Mouse (Mus musculus) hindbrain, postnatal 0 days (tissue): Measurements from ENCODE around the gene Pgam1. TPM values are rescaled to one million over a fixed set of nuclear protein-coding genes. Genes with fewer than 3 reads are reported as not detected.

Source experiments
- ATAC-seq: fragments of 200-750 bp; cut with Nextera tagmentation; 2 replicates; pipeline ENCODE4 v1.8.0; 2017; ENCODE audit warnings: mild to moderate bottlenecking, moderate TSS enrichment, moderate library complexity
- DNase-seq: peaks from one replicate; pipeline ENCODE4 v3.0.0-alpha.2; 2015; ENCODE audit warnings: low spot score
- H3K27ac ChIP-seq: fragments of 300-500 bp; sonication (generic); 2 replicates; pipeline ENCODE4 v1.5.1; 2014; ENCODE audit warnings: mild to moderate bottlenecking
- H3K27me3 ChIP-seq: fragments of 300-500 bp; sonication (generic); 2 replicates; pipeline ENCODE4 v1.6.1; 2014; ENCODE audit warnings: low read length, mixed read lengths; ENCODE audit not compliant: insufficient read depth
- H3K36me3 ChIP-seq: fragments of 300-500 bp; sonication (generic); 2 replicates; pipeline ENCODE4 v1.6.1; 2014; ENCODE audit warnings: low read length, mixed read lengths; ENCODE audit not compliant: insufficient read depth
- H3K4me1 ChIP-seq: fragments of 300-500 bp; sonication (generic); 2 replicates; pipeline ENCODE4 v1.6.1; 2014; ENCODE audit warnings: antibody characterized with exemption, low read length, mixed read lengths; ENCODE audit not compliant: insufficient read depth
- H3K4me2 ChIP-seq: fragments of 300-500 bp; sonication (generic); 2 replicates; pipeline ENCODE4 v1.6.1; 2014; ENCODE audit warnings: low read depth, mild to moderate bottlenecking, low read length, moderate library complexity, mixed read lengths
- H3K4me3 ChIP-seq: fragments of 300-500 bp; sonication (generic); 2 replicates; pipeline ENCODE4 v1.5.1; 2014; ENCODE audit warnings: low read length
- H3K9ac ChIP-seq: fragments of 300-500 bp; sonication (generic); replicated peaks from 2 replicates; pipeline ENCODE4 v1.6.1; 2014; ENCODE audit warnings: mild to moderate bottlenecking, low read length, moderate library complexity, mixed read lengths
- H3K9me3 ChIP-seq: fragments of 300-500 bp; sonication (generic); 2 replicates; pipeline ENCODE4 v1.6.1; 2016; ENCODE audit warnings: low read length, mixed read lengths
- CTCF ChIP-seq: IDR thresholded peaks from 2 replicates; pipeline ENCODE4 v1.5.1; 2016; ENCODE audit warnings: antibody characterized with exemption, control low read depth, low read depth
- WGBS: fragments of 180-500 bp; shearing (Covaris S2); extraction: QIAGEN DNeasy Blood & Tissue Kit; methylation state at CpG from one replicate; pipeline ENCODE4 v1.1.7; 2014; 5-methylcytosine and 5-hydroxymethylcytosine counted together
- polyA plus RNA-seq: library from polyadenylated mRNA; unstranded; fragments of >200 nt; fragmentation: Nextera tagmentation; extraction: Ambion mirVana; gene quantifications from 2 replicates; pipeline ENCODE4 v1.2.1, GENCODE M21; 2015
- total RNA-seq: library from RNA; depleted of rRNA; stranded (reverse); fragments of >200 nt; gene quantifications from 2 replicates; pipeline ENCODE4 v1.2.3, GENCODE M21; 2014

Pgam1 gene
- total and polyA plus RNA-seq, 2 experiments from 2014 or later = 539 to 629 TPM

DNA sequence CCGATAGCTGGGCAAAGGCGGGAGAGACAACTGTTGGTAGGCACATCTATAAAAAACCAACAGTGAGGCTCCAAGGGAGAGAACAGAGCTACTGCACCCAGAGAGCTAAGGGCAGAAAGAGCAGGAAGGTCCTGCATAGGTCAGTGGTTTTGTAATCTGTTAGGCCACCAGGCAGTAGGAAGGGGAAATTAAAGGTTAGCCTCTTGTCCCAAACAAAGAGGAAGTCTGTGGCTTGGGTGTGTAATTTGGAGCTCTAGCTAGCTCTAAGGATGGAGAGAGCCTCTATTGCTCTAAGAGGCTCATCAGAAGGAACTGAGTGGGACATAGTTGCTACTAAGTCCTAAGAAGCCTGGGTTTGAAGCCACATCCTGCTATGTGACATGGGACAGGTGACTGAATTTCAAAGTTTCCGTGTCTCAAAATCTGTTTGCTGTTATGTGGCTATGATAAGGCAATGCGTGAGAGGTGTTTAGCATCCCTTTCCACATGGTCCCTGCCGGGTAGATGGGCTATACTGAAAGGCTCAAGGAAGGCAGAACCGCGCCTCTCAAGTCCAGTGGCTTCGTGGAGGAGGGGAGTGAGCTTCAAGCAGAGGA, 11.1 kb upstream of the Pgam1 start:
- Histone ChIP-seq H3K4me3 (no peak overlapping the region), H3K4me2 (no peak overlapping the region), H3K4me1 (no peaks in the 10 kb centered on the region), H3K36me3 (no peaks in the 10 kb centered on the region), H3K27ac (no peak overlapping the region), H3K27me3 (no peaks in the 10 kb centered on the region), H3K9me3 (no peaks in the 10 kb centered on the region), H3K9ac (no peak overlapping the region)
- WGBS = 82% methylated on average over 8 of the region's 8 CpGs
- DNase-seq = no peak
- no peak for ATAC-seq
- no peak for TF ChIP-seq CTCF

DNA sequence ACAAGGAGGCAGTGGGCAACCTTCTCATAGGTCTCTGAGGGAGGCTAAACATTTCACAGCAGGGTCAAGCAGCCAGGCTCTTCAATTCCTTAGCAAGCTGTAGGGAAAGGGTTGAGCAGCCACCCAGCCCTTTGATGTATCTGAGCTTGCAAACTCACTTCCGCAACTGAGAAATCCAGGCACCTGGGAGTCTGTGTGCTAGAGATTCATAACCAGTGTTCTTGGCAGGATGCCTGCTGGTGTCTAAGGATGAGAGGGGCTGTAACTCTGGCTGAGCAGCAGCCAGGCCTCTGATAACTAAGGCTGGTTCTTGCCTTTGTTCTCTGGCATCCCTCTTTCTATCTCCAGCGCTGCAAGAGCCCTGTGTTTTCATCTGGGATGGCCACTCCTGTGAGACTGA, 10.0 kb upstream of the Pgam1 start:
- Histone ChIP-seq H3K4me3 (no peak overlapping the region), H3K4me2 (no peak overlapping the region), H3K27ac (no peak overlapping the region), H3K4me1 (no peaks in the 10 kb centered on the region), H3K36me3 (no peaks in the 10 kb centered on the region), H3K9ac (no peak overlapping the region), H3K27me3 (no peaks in the 10 kb centered on the region), H3K9me3 (no peaks in the 10 kb centered on the region)
- DNase-seq (no peak), ATAC-seq (no peak)
- TF ChIP-seq CTCF = no peak
- WGBS = 57% methylated on average over 2 of the region's 2 CpGs

DNA sequence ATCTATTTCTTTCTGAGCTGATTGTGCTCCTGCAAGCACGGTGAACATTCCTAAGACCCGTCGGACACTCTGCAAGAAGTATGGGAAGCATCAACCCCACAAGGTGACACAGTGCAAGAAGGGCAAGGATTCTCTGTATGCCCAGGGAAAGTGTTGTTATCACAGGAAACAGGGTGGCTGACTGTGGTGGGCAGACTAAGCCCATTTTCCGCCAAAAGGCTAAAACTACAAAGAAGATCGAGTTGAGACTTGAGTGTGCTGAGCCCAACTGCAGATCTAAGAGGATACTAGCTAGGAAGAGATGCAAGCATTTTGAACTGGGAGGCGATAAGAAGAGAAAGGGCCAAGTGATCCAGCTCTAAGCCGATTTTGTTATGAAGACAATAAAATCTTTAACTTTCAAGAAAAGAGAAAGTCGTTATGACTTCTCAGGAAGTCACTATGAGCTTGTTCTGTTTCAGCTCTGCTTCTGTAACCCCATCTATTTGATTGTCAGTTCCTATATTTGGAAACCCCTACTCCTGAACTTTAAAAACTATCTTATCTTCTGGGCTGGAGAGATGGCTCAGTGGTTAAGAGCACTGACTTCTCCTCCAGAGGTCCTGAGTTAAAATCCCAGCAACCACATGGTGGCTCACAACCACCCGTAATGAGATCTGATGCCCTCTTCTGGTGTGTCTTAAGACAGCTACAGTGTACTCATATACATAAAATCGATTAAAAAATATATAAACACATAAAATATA, 8.7 kb upstream of the Pgam1 start:
- Histone ChIP-seq H3K9ac (no peak overlapping the region), H3K27ac (no peak overlapping the region), H3K4me2 (no peak overlapping the region), H3K27me3 (no peaks in the 10 kb centered on the region), H3K4me1 (no peaks in the 10 kb centered on the region), H3K9me3 (no peaks in the 10 kb centered on the region), H3K4me3 (no peak overlapping the region), H3K36me3 (no peaks in the 10 kb centered on the region)
- DNase-seq (no peak), ATAC-seq (no peak)
- no peak for TF ChIP-seq CTCF
- WGBS = 90% methylated on average over 10 of the region's 10 CpGs

DNA sequence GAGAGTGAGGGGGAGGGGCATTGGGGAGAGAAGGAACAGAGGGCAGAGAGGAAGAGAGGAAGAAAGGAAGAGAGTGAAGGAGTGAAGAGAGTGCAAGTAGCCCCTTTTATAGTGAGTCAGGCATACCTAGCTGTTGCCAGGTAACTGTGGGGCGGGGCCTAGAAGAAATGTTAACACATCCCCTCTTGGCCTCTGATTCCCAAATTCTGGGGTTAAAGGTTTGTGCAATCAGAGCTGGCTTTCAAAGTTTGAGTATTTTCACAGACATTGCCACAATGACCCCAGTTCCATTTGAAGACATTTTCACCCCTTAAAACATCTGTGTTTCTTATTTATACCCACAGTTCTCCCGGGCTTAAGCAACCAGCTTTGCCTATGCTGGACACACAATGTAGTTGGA, 6.5 kb upstream of the Pgam1 start:
- TF ChIP-seq CTCF = no peak
- DNase-seq (no peak), ATAC-seq (no peak)
- H3K9me3 ChIP-seq = no peaks in the 10 kb centered on the region
- no peaks in the 10 kb centered on the region for H3K27me3 ChIP-seq
- 92% methylated on average over 2 of the region's 2 CpGs for WGBS
- H3K4me2 ChIP-seq = no peak overlapping the region
- no peaks in the 10 kb centered on the region for H3K4me1 ChIP-seq
- H3K27ac ChIP-seq = no peak overlapping the region
- H3K4me3 ChIP-seq = no peak overlapping the region
- H3K36me3 ChIP-seq = no peaks in the 10 kb centered on the region
- no peak overlapping the region for H3K9ac ChIP-seq

DNA sequence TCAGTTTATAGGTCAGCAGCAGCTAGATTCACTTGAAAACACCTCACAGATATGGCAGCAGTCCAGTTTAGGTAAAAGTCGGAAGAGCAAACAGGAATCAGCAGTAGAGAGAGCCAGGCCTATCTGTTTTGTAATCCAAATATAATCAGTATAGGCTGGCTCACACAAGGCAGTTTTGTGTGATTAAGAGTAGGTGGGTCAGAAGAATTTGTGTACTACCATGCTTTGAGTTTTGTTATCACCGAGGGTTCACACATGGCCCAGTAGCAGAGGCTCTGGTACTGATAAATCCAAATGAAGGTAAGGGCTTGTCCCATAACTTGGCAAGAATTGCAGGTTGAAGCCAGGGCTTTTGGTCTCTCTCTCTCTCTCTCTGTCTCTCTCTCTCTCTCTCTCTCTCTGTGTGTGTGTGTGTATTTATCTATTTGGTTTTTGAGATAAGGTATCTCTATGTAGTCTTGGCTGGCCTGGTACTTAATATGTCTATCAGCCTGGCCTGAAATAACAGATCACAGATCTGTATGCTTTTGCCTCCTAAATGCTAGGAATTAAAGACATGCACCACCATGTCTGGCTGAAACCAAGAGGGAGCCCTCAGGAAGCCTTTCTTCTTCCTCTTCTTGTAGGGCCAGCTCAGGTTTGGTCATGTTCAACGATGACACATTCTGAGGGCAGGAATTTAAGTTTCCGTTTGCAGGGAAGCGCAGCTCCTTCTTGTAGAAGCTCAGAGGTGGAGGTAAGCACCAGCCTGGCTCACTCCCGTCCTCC, 5.2 kb upstream of the Pgam1 start:
- no peak for TF ChIP-seq CTCF
- Histone ChIP-seq H3K9ac (no peak overlapping the region), H3K36me3 (no peaks in the 10 kb centered on the region), H3K4me3 (no peak overlapping the region), H3K4me1 (no peaks in the 10 kb centered on the region), H3K27me3 (no peaks in the 10 kb centered on the region), H3K4me2 (no peak overlapping the region), H3K27ac (no peak overlapping the region), H3K9me3 (no peaks in the 10 kb centered on the region)
- no peak for ATAC-seq
- no peak for DNase-seq
- 58% methylated on average over 6 of the region's 6 CpGs for WGBS

DNA sequence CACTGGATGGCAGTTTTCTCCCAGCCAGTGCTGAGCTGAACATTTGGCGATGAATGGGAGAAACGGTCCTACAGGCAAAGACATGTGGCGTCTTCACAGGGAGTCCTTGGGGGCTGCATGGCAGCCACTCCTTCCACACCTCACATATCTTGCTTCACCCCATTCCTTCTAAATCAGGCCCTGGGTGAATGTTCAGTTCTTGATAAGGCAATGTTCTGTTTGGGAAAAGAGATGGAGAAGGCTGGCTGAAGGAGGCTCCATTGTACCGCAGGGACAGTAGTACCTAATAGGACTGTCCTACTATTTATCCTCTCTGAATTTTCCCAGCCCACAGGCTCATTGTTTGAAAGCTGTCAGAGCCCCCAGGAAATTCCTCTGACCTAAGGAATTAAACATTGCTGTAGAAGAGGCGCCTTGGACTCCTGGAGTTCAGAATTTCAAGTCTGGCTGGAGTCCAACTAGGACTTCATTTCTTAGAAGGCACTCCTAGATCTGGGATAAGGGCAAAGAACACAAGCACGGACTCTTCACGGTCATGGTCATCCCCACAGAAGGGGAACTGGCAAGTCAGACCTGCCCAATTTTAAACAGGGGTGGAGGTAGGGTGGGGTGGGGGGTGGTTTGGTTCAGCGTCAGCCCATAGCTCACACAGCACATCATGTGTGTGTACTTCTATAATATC, 4.5 kb upstream of the Pgam1 start:
- DNase-seq = no peak
- no peak for ATAC-seq
- no peak overlapping the region for H3K9ac ChIP-seq
- 32% methylated on average over 8 of the region's 8 CpGs for WGBS
- H3K36me3 ChIP-seq = no peaks in the 10 kb centered on the region
- no peak overlapping the region for H3K27ac ChIP-seq
- H3K4me1 ChIP-seq = no peaks in the 10 kb centered on the region
- no peaks in the 10 kb centered on the region for H3K27me3 ChIP-seq
- no peak overlapping the region for H3K4me3 ChIP-seq
- TF ChIP-seq CTCF = no peak
- H3K9me3 ChIP-seq = no peaks in the 10 kb centered on the region
- H3K4me2 ChIP-seq = no peak overlapping the region
